Mouse (Mus musculus): ENCODE results near the gene Clk3. TPM values are rescaled to one million over a fixed set of nuclear protein-coding genes. Genes with fewer than 3 reads are reported as not detected.
A peak's percentile ranks its signal among the peaks of the same experiment; 100 is the strongest.
"Not testable (repeated sequence)": the region's sequence is repeated elsewhere in the genome, so short reads cannot be mapped to it uniquely, and the experiment has no call there.

Clk3 gene
- polyA plus RNA-seq, 1 experiment from 2014 or later: 75.4 TPM

GRCm38 (mm10) chr9:57710214-57710613 is 55.4 kb downstream of the Clk3 start:
- peaks cover 17% of the 10 kb centered on the region for H3K4me1 ChIP-seq
- WGBS: 90% methylated on average over 5 of the region's 5 CpGs

GRCm38 (mm10) chr9:57708720-57709274 is 56.9 kb downstream of the Clk3 start:
- H3K4me3 ChIP-seq: peak overlapping the region; percentile 96
- H3K9me3 ChIP-seq: no peaks in the 10 kb centered on the region
- WGBS: 6% methylated on average over 38 of the region's 39 CpGs
- peaks cover 6% of the 10 kb centered on the region; the same call in 1 of the 2 replicates for H3K36me3 ChIP-seq (replicated peaks)
- peak overlapping the region; percentile 60 for H3K4me2 ChIP-seq
- peak overlapping the region; percentile 87 for H3K27ac ChIP-seq
- peak overlapping the region; percentile 97 for H3K9ac ChIP-seq
- peaks cover 17% of the 10 kb centered on the region for H3K4me1 ChIP-seq
- 0 out of 2 replicates have a peak, but pooled peaks cover 3% of the 10 kb centered on the region for H3K27me3 ChIP-seq (replicated peaks)
- ATAC-seq (replicated peaks): peak; percentile 78

More at GRCm38 (mm10) chr9:57710214-57710613, 55.4 kb downstream of the Clk3 start:
- ATAC-seq (replicated peaks); H3K9ac ChIP-seq; H3K9me3 ChIP-seq; H3K27ac ChIP-seq; H3K4me3 ChIP-seq; H3K27me3 ChIP-seq (replicated peaks); H3K4me2 ChIP-seq: not testable (repeated sequence)
- H3K36me3 ChIP-seq (replicated peaks): peaks cover 16% of the 10 kb centered on the region

DNA sequence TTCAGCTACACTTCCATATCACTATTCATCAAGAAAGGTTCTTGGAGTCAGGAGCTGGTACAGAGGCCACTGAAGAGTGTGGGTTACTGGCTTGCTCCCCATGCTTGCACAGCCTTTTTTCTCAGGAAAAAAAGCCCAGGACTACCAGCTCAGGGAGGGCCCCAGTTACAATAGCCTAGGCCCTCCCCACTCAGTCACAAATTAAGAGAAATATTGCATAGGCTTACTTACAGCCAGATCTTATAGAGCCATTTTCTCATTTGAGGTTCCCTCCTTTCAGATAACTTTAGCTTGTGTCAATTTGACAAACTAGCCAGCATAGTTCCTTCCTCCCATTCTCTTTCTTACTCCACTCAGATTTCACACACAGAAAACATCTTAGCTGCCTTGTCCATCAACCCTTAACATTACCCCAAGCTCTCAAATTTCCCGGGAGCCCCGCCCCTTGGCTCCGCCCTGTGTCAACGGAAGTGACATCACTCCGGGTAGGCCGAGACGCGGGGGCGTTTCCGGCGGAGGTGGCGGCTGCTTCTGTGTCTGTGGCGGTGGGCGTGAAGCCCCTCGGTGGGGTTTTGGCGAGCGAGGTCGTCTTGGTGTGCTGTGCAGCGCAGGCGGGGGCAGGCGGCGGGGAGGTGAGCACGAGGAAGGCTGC is 57.5 kb downstream of the Clk3 start, which contains the start of gene Edc3:
Gene Edc3 (plus strand): TSS at position 473 of the 652 bp plus-strand sequence.
- ATAC-seq (replicated peaks): peak; percentile 97
- Histone ChIP-seq H3K9me3 (no peaks in the 10 kb centered on the region), H3K36me3 (replicated peaks) (peaks cover 1% of the 10 kb centered on the region; the same call in 1 of the 2 replicates), H3K4me3 (peak within 1 kb of the TSS; percentile 96), H3K27ac (peak within 1 kb of the TSS; percentile 87), H3K4me2 (peak within 1 kb of the TSS; percentile 60), H3K9ac (peak within 1 kb of the TSS; percentile 97), H3K4me1 (peaks cover 17% of the 10 kb centered on the region), H3K27me3 (replicated peaks) (0 out of 2 replicates have a peak, but pooled peaks cover 3% of the 10 kb centered on the region)
- under 1% methylated on average over 23 of the region's 23 CpGs for WGBS

- ATAC-seq (replicated peaks): no peak
- no peaks in the 10 kb centered on the region for H3K9me3 ChIP-seq
- whole genome bisulfite sequencing: 91% methylated on average over 3 of the region's 3 CpGs
These were observed 59.2 kb downstream of the Clk3 start for GRCm38 (mm10) chr9:57706496-57706895.

More at GRCm38 (mm10) chr9:57706496-57706895, 59.2 kb downstream of the Clk3 start:
- Histone ChIP-seq H3K4me1 (peaks cover 17% of the 10 kb centered on the region), H3K27ac (no peak overlapping the region), H3K4me2 (no peak overlapping the region), H3K27me3 (replicated peaks) (0 out of 2 replicates have a peak, but pooled peaks cover 3% of the 10 kb centered on the region), H3K9ac (no peak overlapping the region), H3K36me3 (replicated peaks) (no peaks in the 10 kb centered on the region), H3K4me3 (no peak overlapping the region)

Other genes starting within 250 kb of the Clk3 start
- gene Cox5a, start 244.6 kb downstream of the Clk3 start, polyA plus RNA-seq (2015; fragmentation: Nextera tagmentation; extraction: Ambion mirVana): 715 and 767 TPM in 2 replicates
- 27.7 and 28.2 TPM in 2 replicates for gene Fam219b, start 228.3 kb downstream of the Clk3 start, polyA plus RNA-seq (2015; fragmentation: Nextera tagmentation; extraction: Ambion mirVana)
- 81.2 and 82.9 TPM in 2 replicates for gene Mpi, start 213.1 kb downstream of the Clk3 start, polyA plus RNA-seq (2015; fragmentation: Nextera tagmentation; extraction: Ambion mirVana)
- gene Scamp2, start 204.9 kb downstream of the Clk3 start, polyA plus RNA-seq (2015; fragmentation: Nextera tagmentation; extraction: Ambion mirVana): 49.6 and 50.6 TPM in 2 replicates
- 35.4 and 39.0 TPM in 2 replicates for gene Ulk3, start 176.4 kb downstream of the Clk3 start, polyA plus RNA-seq (2015; fragmentation: Nextera tagmentation; extraction: Ambion mirVana)
- 0.63 and 1.5 TPM in 2 replicates for gene Cplx3, start 159.6 kb downstream of the Clk3 start, polyA plus RNA-seq (2015; fragmentation: Nextera tagmentation; extraction: Ambion mirVana)
- gene Lman1l, start 145.1 kb downstream of the Clk3 start, polyA plus RNA-seq (2015; fragmentation: Nextera tagmentation; extraction: Ambion mirVana): not detected in 2 replicates
- gene Csk, start 112.2 kb downstream of the Clk3 start, polyA plus RNA-seq (2015; fragmentation: Nextera tagmentation; extraction: Ambion mirVana): 36.8 and 39.9 TPM in 2 replicates
- gene Cyp1a2, start 82.2 kb downstream of the Clk3 start, polyA plus RNA-seq (2015; fragmentation: Nextera tagmentation; extraction: Ambion mirVana): not detected in 2 replicates
- 0.17 TPM in 1 of 2 replicates, not detected in the other for gene Cyp1a1, start 77.9 kb downstream of the Clk3 start, polyA plus RNA-seq (2015; fragmentation: Nextera tagmentation; extraction: Ambion mirVana)
- 35.7 and 36.8 TPM in 2 replicates for gene Edc3, start 57.3 kb downstream of the Clk3 start, polyA plus RNA-seq (2015; fragmentation: Nextera tagmentation; extraction: Ambion mirVana)
- gene Arid3b, start 70.9 kb upstream of the Clk3 start, polyA plus RNA-seq (2015; fragmentation: Nextera tagmentation; extraction: Ambion mirVana): 9.2 and 10.5 TPM in 2 replicates
- 181 and 183 TPM in 2 replicates for gene Ubl7, start 145.1 kb upstream of the Clk3 start, polyA plus RNA-seq (2015; fragmentation: Nextera tagmentation; extraction: Ambion mirVana)
- 2.1 and 2.3 TPM in 2 replicates for gene Sema7a, start 174.3 kb upstream of the Clk3 start, polyA plus RNA-seq (2015; fragmentation: Nextera tagmentation; extraction: Ambion mirVana)
- 0.44 and 1.1 TPM in 2 replicates for gene Cyp11a1, start 240.6 kb upstream of the Clk3 start, polyA plus RNA-seq (2015; fragmentation: Nextera tagmentation; extraction: Ambion mirVana)

Data from midbrain, embryonic 15.5 days (tissue).